Mouse (Mus musculus) hindbrain, embryonic 15.5 days (tissue): ENCODE results near the gene Qk. TPM values are rescaled to one million over a fixed set of nuclear protein-coding genes. Genes with fewer than 3 reads are reported as not detected.

ENCODE experiments used
- ATAC-seq: fragments of 200-750 bp; cut with Nextera tagmentation; 2 replicates; pipeline ENCODE4 v1.8.0; 2017; ENCODE audit warnings: low read depth, moderate number of reproducible peaks, moderate TSS enrichment; ENCODE audit not compliant: low FRiP score
- H3K27ac ChIP-seq: fragments of 300-500 bp; sonication (generic); replicated peaks from 2 replicates; pipeline ENCODE4 v1.5.1; 2015; ENCODE audit warnings: mild to moderate bottlenecking, inconsistent platforms
- H3K27me3 ChIP-seq: fragments of 300-500 bp; sonication (generic); 2 replicates; pipeline ENCODE4 v1.6.1; 2015; ENCODE audit warnings: control low read depth, inconsistent platforms
- H3K36me3 ChIP-seq: fragments of 300-500 bp; sonication (generic); 2 replicates; pipeline ENCODE4 v1.6.1; 2015; ENCODE audit warnings: control low read depth, inconsistent platforms
- H3K4me1 ChIP-seq: fragments of 300-500 bp; sonication (generic); replicated peaks from 2 replicates; pipeline ENCODE4 v1.6.1; 2015; ENCODE audit warnings: control low read depth, inconsistent platforms
- H3K4me2 ChIP-seq: fragments of 300-500 bp; sonication (generic); 2 replicates; pipeline ENCODE4 v1.6.1; 2015; ENCODE audit warnings: moderate library complexity, mild to moderate bottlenecking, inconsistent platforms
- H3K4me3 ChIP-seq: fragments of 300-500 bp; sonication (generic); 2 replicates; pipeline ENCODE4 v1.5.1; 2015; ENCODE audit warnings: mild to moderate bottlenecking, inconsistent platforms
- H3K9ac ChIP-seq: fragments of 300-500 bp; sonication (generic); 2 replicates; pipeline ENCODE4 v1.6.1; 2015; ENCODE audit warnings: inconsistent platforms
- H3K9me3 ChIP-seq: fragments of 300-500 bp; sonication (generic); 2 replicates; pipeline ENCODE4 v1.6.1; 2016; ENCODE audit warnings: control low read depth, inconsistent platforms
- WGBS: fragments of 180-500 bp; shearing (Covaris S2); methylation state at CpG from one replicate; pipeline ENCODE4 v1.1.7; 2015; 5-methylcytosine and 5-hydroxymethylcytosine counted together
- polyA plus RNA-seq: library from polyadenylated mRNA; unstranded; fragments of >200 nt; fragmentation: Nextera tagmentation; extraction: Ambion mirVana; gene quantifications from 2 replicates; pipeline ENCODE4 v1.2.1, GENCODE M21; 2015

The Qk gene
- polyA plus RNA-seq, 1 experiment from 2014 or later: 47.2 TPM

- Histone ChIP-seq H3K27me3 (no peaks in the 10 kb centered on the region), H3K4me1 (peaks cover 20% of the 10 kb centered on the region), H3K9me3 (no peaks in the 10 kb centered on the region), H3K27ac (peak overlapping the region; percentile 91), H3K4me3 (no peak overlapping the region), H3K9ac (no peak overlapping the region), H3K4me2 (0 out of 2 replicates have a peak overlapping the region, but pooled peaks have one; percentile 72), H3K36me3 (no peaks in the 10 kb centered on the region)
- WGBS: 63% methylated on average over 12 of the region's 12 CpGs
- ATAC-seq: no peak
These were observed 16.9 kb upstream of the Qk start for GRCm38 (mm10) chr17:10336558-10336957.

GRCm38 (mm10) chr17:10335809-10336499, 16.3 kb upstream of the Qk start:
- ATAC-seq: 0 out of 2 replicates have a peak, but pooled peaks have one; percentile 57
- no peaks in the 10 kb centered on the region for H3K9me3 ChIP-seq
- peak overlapping the region; percentile 72 for H3K4me2 ChIP-seq
- no peaks in the 10 kb centered on the region for H3K27me3 ChIP-seq
- peaks cover 20% of the 10 kb centered on the region for H3K4me1 ChIP-seq
- H3K4me3 ChIP-seq: peak overlapping the region; percentile 45
- peak overlapping the region; percentile 91 for H3K27ac ChIP-seq
- H3K36me3 ChIP-seq: no peaks in the 10 kb centered on the region
- WGBS: 7% methylated on average over 16 of the region's 16 CpGs
- peak overlapping the region; percentile 56 for H3K9ac ChIP-seq

DNA sequence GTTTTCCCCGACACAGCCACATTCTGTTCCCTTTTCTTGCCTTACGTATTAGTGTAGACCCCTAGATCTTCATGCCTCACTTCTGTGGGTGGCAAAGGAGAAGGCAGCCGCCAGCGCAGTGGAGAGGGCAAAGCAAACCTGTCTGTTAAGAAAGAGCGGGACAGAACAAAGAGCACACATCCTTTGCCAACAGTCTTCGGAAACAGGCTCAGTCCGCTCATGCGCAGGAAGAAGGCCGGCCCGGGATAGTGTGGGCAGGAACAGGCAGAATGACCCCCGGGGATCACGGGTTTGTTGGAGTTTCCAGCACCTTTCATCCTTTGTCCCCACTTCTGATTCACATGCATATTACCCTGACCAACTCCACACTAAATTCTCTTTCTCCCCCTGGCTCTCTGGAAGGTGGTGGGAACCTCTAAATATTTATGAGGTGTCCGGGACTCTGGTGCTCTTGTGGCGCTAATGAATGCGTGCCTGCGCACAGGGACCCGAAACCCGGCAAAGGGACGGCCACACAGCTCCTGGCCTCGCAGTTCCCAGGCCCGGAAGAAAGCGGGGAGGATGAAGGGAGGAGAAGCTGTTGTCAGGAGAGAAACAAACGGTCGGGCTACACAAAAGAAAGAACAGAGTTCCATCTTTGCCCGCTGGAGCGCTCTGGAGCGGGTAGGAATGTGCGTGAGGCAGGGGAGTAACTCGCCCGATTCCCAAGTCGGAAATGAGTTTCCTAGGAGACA, 15.5 kb upstream of the Qk start:
- Histone ChIP-seq H3K27me3 (no peaks in the 10 kb centered on the region), H3K4me1 (peaks cover 23% of the 10 kb centered on the region), H3K36me3 (no peaks in the 10 kb centered on the region), H3K27ac (peak overlapping the region; percentile 91), H3K9me3 (no peaks in the 10 kb centered on the region), H3K9ac (peak overlapping the region; percentile 56), H3K4me2 (peak overlapping the region; percentile 72), H3K4me3 (peak overlapping the region; percentile 45)
- peak; percentile 94 for ATAC-seq
- under 1% methylated on average over 31 of the region's 31 CpGs for WGBS

DNA sequence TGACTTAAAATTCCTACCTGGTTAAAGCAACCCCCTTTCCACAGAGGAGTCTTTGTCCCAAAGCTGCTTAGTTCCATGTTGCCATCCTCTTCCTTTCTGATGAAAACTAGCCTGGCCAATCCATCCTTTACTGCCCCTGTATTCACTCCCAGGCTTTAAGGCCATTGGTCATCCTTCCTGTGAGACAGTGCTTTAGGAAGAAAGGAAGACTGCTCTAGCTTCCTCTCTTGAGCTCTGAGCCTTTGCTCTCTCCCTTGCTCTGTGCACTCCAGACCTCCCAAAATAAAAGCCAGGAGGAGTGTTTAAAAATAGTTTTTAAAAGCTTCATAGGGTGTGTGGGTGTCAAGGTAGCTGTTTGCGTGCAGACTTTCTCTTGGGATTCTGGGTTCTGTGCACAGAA, 14.8 kb upstream of the Qk start:
- Histone ChIP-seq H3K4me2 (peak overlapping the region; percentile 72), H3K9ac (peak overlapping the region; percentile 56), H3K9me3 (no peaks in the 10 kb centered on the region), H3K27me3 (no peaks in the 10 kb centered on the region), H3K4me1 (peaks cover 25% of the 10 kb centered on the region), H3K36me3 (no peaks in the 10 kb centered on the region), H3K27ac (peak overlapping the region; percentile 91), H3K4me3 (peak overlapping the region; percentile 45)
- ATAC-seq: no peak
- WGBS: 7% methylated on average over 1 of the region's 1 CpGs

GRCm38 (mm10) chr17:10333321-10333720, 13.7 kb upstream of the Qk start:
- Histone ChIP-seq H3K4me1 (peaks cover 25% of the 10 kb centered on the region), H3K36me3 (no peaks in the 10 kb centered on the region), H3K4me2 (no peak overlapping the region), H3K9ac (no peak overlapping the region), H3K4me3 (no peak overlapping the region), H3K27ac (peak overlapping the region; percentile 91; the same call in 1 of the 2 replicates), H3K9me3 (no peaks in the 10 kb centered on the region), H3K27me3 (no peaks in the 10 kb centered on the region)
- no peak for ATAC-seq
- 85% methylated on average over 8 of the region's 8 CpGs for WGBS

DNA sequence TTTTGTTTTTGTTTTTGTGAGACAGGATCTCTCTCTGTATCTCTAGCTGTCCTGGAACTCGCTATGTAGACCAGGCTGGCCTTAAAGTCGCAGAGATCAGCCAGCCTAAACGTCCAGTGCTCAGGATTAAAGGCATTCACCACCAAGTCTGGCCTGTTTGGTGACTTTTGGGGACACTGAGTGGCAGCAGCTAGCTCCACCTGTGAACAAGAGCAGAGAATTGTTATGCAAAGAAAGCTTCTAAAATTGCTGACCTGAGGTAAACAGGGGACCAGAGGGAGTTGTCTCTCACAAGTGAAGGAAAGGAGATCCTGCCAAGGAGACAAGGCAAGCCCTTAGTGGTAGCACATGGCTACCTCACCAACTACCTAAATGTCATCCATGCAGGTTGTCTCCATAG, 12.5 kb upstream of the Qk start:
- peaks cover 25% of the 10 kb centered on the region for H3K4me1 ChIP-seq
- no peaks in the 10 kb centered on the region for H3K27me3 ChIP-seq
- no peak overlapping the region for H3K4me2 ChIP-seq
- no peak overlapping the region for H3K4me3 ChIP-seq
- H3K36me3 ChIP-seq: no peaks in the 10 kb centered on the region
- no peak overlapping the region for H3K9ac ChIP-seq
- WGBS: 74% methylated on average over 3 of the region's 3 CpGs
- no peak for ATAC-seq
- no peaks in the 10 kb centered on the region for H3K9me3 ChIP-seq
- no peak overlapping the region for H3K27ac ChIP-seq

DNA sequence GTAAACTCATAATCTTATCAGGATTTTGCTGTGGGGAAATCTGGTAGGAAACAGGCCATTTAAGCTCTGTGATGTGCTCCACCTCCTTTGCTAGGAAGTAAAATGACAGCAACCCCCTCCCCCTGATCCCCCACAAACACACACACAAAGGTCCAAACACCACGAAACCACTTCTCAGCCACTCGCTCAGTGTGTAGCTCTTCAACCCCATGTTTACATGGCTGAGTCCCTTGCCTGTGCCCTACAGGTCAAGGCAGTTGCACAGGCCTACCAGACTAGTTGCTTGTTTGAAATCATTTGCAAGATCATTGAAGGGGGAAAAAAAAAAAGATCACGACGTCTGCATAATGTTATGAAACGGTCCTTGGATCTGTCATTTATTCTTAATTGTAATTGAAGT, 9.8 kb upstream of the Qk start:
- no peaks in the 10 kb centered on the region for H3K27me3 ChIP-seq
- ATAC-seq: no peak
- WGBS: 56% methylated on average over 5 of the region's 5 CpGs

GRCm38 (mm10) chr17:10328544-10329100, 9.0 kb upstream of the Qk start:
- ATAC-seq: no peak
- Histone ChIP-seq H3K36me3 (no peaks in the 10 kb centered on the region), H3K27ac (no peak overlapping the region), H3K9ac (no peak overlapping the region), H3K4me2 (no peak overlapping the region), H3K27me3 (no peaks in the 10 kb centered on the region), H3K4me3 (no peak overlapping the region), H3K4me1 (peaks cover 15% of the 10 kb centered on the region; the same call in 1 of the 2 replicates), H3K9me3 (no peaks in the 10 kb centered on the region)
- WGBS: 89% methylated on average over 9 of the region's 9 CpGs

More for the DNA sequence above, 9.8 kb upstream of the Qk start:
- no peaks in the 10 kb centered on the region for H3K36me3 ChIP-seq
- peaks cover 12% of the 10 kb centered on the region for H3K4me1 ChIP-seq
- H3K27ac ChIP-seq: no peak overlapping the region
- no peak overlapping the region for H3K4me2 ChIP-seq
- H3K9ac ChIP-seq: no peak overlapping the region
- no peaks in the 10 kb centered on the region for H3K9me3 ChIP-seq
- no peak overlapping the region for H3K4me3 ChIP-seq

DNA sequence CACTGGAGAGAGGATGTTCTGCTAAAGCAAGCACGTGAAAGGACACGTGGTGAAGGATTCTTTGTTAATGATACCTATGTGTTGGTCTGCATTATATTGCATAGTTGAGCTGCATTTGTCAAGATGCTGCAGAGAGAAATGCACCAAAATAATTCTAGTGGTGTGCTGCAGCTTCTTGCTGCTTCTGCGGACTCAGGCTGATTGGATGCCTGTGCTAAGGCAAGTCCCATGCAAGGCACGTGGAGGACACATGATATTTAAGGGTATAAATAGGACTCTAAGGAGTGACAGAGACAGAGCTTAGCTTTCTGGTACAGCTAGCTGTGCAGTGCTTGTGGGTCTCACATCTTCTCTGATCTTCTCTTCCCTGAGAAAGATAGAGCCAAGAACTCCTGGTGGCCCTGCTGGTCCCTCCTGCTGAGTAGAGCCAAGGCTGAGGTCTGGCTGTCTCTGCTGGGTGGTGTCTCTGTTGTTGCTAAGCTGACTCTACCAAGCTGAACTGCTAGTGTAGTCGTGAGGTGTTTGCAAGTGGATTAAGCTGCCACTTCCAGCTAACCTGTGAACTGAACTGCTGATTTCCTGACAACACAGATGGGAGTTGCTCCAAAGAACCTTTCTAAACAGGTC, 8.0 kb upstream of the Qk start:
- Histone ChIP-seq H3K9ac (no peak overlapping the region), H3K4me2 (no peak overlapping the region), H3K27me3 (no peaks in the 10 kb centered on the region), H3K4me1 (peaks cover 19% of the 10 kb centered on the region; the same call in 1 of the 2 replicates), H3K27ac (no peak overlapping the region), H3K4me3 (no peak overlapping the region), H3K36me3 (no peaks in the 10 kb centered on the region), H3K9me3 (no peaks in the 10 kb centered on the region)
- ATAC-seq: no peak
- 79% methylated on average over 5 of the region's 5 CpGs for WGBS

- H3K27me3 ChIP-seq: no peaks in the 10 kb centered on the region
- H3K27ac ChIP-seq: 0 out of 2 replicates have a peak overlapping the region, but pooled peaks have one; percentile 14
- no peak overlapping the region for H3K4me2 ChIP-seq
- H3K4me3 ChIP-seq: no peak overlapping the region
- H3K9ac ChIP-seq: no peak overlapping the region
- 67% methylated on average over 3 of the region's 3 CpGs for WGBS
- peaks cover 24% of the 10 kb centered on the region for H3K4me1 ChIP-seq
- no peaks in the 10 kb centered on the region for H3K36me3 ChIP-seq
- no peaks in the 10 kb centered on the region for H3K9me3 ChIP-seq
- ATAC-seq: peak; percentile 38; the same call in 1 of the 2 replicates
These were observed 7.0 kb upstream of the Qk start for GRCm38 (mm10) chr17:10326596-10327045.

GRCm38 (mm10) chr17:10325921-10326320, 6.3 kb upstream of the Qk start:
- WGBS: 93% methylated on average over 4 of the region's 4 CpGs
- Histone ChIP-seq H3K9ac (no peak overlapping the region), H3K9me3 (no peaks in the 10 kb centered on the region), H3K27me3 (no peaks in the 10 kb centered on the region), H3K4me1 (peaks cover 30% of the 10 kb centered on the region), H3K4me2 (no peak overlapping the region), H3K4me3 (no peak overlapping the region), H3K27ac (no peak overlapping the region), H3K36me3 (no peaks in the 10 kb centered on the region)
- ATAC-seq: no peak
